Mouse (Mus musculus) ES-E14 (cell line): ENCODE results near the gene Epas1.

Experiments
- CHD2 ChIP-seq: IDR thresholded peaks from 2 replicates; pipeline ENCODE4 v1.6.1; 2014; ENCODE audit warnings: mild to moderate bottlenecking, low read depth, low read length, inconsistent platforms
- HCFC1 ChIP-seq: IDR thresholded peaks from 2 replicates; pipeline ENCODE4 v1.6.1; 2012; ENCODE audit warnings: low read length, inconsistent platforms, borderline replicate concordance; ENCODE audit not compliant: insufficient read depth
- MAFK ChIP-seq: IDR thresholded peaks from 2 replicates; pipeline ENCODE4 v1.6.1; 2014; ENCODE audit warnings: mild to moderate bottlenecking, low read depth, low read length, inconsistent platforms; ENCODE audit not compliant: insufficient read depth
- ZC3H11A ChIP-seq: IDR thresholded peaks from 2 replicates; pipeline ENCODE4 v1.6.1; 2012; ENCODE audit warnings: low read depth, mild to moderate bottlenecking, inconsistent platforms, low read length, borderline replicate concordance
- ZNF384 ChIP-seq: IDR thresholded peaks from 2 replicates; pipeline ENCODE4 v1.6.1; 2012; ENCODE audit warnings: low read depth, low read length, inconsistent platforms

DNA sequence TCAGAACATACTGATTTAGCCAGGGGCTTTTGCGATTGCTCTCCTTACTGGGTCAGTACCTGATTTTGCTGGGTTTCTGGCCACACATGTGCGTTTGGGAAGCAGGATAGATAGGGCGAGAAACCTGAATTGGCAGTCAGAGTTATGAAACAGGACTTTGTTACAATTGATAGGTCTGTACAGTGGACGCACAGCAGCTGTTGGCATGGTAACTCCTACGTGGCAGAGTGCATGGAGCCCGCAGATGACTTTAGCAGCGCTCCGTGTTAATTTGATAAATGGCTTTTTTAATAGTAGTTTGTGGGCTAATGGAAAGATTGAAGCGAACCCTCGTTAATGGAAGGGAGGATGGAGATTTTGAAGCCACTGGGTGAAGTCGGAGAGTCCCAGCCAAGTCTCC lies 18.5 kb downstream of the Epas1 start:
- TF ChIP-seq HCFC1 = no peak
- no peak for TF ChIP-seq ZNF384
- TF ChIP-seq ZC3H11A = no peak
- no peak for TF ChIP-seq MAFK
- TF ChIP-seq CHD2 = no peak
